Mouse (Mus musculus) midbrain, postnatal 0 days (tissue): ENCODE data around the gene Fam198b. TPM values are rescaled to one million over a fixed set of nuclear protein-coding genes. Genes with fewer than 3 reads are reported as not detected.
A peak's percentile ranks its signal among the peaks of the same experiment; 100 is the strongest.

ENCODE experiments used
- ATAC-seq: fragments of 200-750 bp; cut with Nextera tagmentation; 2 replicates; pipeline ENCODE4 v1.8.0; 2017; ENCODE audit warnings: moderate number of reproducible peaks, mild to moderate bottlenecking, moderate TSS enrichment, moderate library complexity; ENCODE audit not compliant: low FRiP score
- DNase-seq: peaks from one replicate; pipeline ENCODE4 v3.0.0-alpha.2; 2015; ENCODE audit warnings: low spot score
- H3K27ac ChIP-seq: fragments of 300-500 bp; sonication (generic); 2 replicates; pipeline ENCODE4 v1.5.1; 2014; ENCODE audit warnings: low read depth, mild to moderate bottlenecking, low read length, mixed read lengths
- H3K27me3 ChIP-seq: fragments of 300-500 bp; sonication (generic); 2 replicates; pipeline ENCODE4 v1.6.1; 2014; ENCODE audit warnings: low read length, control low read depth, mixed read lengths; ENCODE audit not compliant: insufficient read depth
- H3K36me3 ChIP-seq: fragments of 300-500 bp; sonication (generic); 2 replicates; pipeline ENCODE4 v1.6.1; 2014; ENCODE audit warnings: low read length, control low read depth, mixed read lengths; ENCODE audit not compliant: insufficient read depth
- H3K4me1 ChIP-seq: fragments of 300-500 bp; sonication (generic); 2 replicates; pipeline ENCODE4 v1.6.1; 2014; ENCODE audit warnings: mild to moderate bottlenecking, control low read depth, antibody characterized with exemption, low read length, mixed read lengths; ENCODE audit not compliant: insufficient read depth
- H3K4me2 ChIP-seq: fragments of 300-500 bp; sonication (generic); 2 replicates; pipeline ENCODE4 v1.6.1; 2014; ENCODE audit warnings: low read depth, mild to moderate bottlenecking, low read length, mixed read lengths; ENCODE audit not compliant: poor library complexity, severe bottlenecking
- H3K4me3 ChIP-seq: fragments of 300-500 bp; sonication (generic); 2 replicates; pipeline ENCODE4 v1.5.1; 2014; ENCODE audit warnings: low read depth, mild to moderate bottlenecking, low read length, moderate library complexity
- H3K9ac ChIP-seq: fragments of 300-500 bp; sonication (generic); replicated peaks from 2 replicates; pipeline ENCODE4 v1.6.1; 2014; ENCODE audit warnings: mild to moderate bottlenecking, low read length, moderate library complexity, mixed read lengths; ENCODE audit not compliant: poor library complexity, severe bottlenecking
- H3K9me3 ChIP-seq: fragments of 300-500 bp; sonication (generic); 2 replicates; pipeline ENCODE4 v1.6.1; 2016; ENCODE audit warnings: low read length, control low read depth
- CTCF ChIP-seq: IDR thresholded peaks from 2 replicates; pipeline ENCODE4 v1.5.1; 2016; ENCODE audit warnings: antibody characterized with exemption, mild to moderate bottlenecking
- WGBS: fragments of 180-500 bp; shearing (Covaris S2); extraction: QIAGEN DNeasy Blood & Tissue Kit; methylation state at CpG from one replicate; pipeline ENCODE4 v1.1.7; 2014; 5-methylcytosine and 5-hydroxymethylcytosine counted together
- polyA plus RNA-seq: library from polyadenylated mRNA; unstranded; fragments of >200 nt; fragmentation: Nextera tagmentation; extraction: Ambion mirVana; gene quantifications from 2 replicates; pipeline ENCODE4 v1.2.1, GENCODE M21; 2015
- total RNA-seq: library from RNA; depleted of rRNA; stranded (reverse); fragments of >200 nt; gene quantifications from 2 replicates; pipeline ENCODE4 v1.2.3, GENCODE M21; 2014

The Fam198b gene
- total and polyA plus RNA-seq, 2 experiments from 2014 or later, result 0.65 to 1.3 TPM

DNA sequence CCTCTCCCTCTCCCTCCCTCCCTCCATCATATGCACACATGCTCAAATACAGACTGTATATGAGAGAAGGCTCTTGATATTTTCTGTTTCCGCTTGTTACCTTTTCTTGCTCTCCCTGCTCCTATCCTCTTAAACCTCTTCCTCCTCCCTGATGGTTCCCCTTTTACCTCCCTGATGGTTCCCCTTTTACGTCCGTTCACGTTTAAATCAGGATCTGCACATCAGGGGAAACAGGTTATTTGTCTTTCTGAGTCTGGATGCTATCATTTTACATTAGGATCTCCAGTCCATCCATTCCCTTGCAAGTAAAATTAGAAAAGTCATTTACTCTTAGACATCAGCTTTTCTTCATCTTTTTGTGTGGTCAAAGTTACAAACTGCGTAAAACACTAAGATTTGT, 37.7 kb upstream of the Fam198b start:
- no peaks in the 10 kb centered on the region for H3K36me3 ChIP-seq
- H3K9me3 ChIP-seq, result no peaks in the 10 kb centered on the region
- WGBS, result 86% methylated on average over 5 of the region's 5 CpGs
- no peak overlapping the region for H3K4me3 ChIP-seq
- H3K27ac ChIP-seq, result no peak overlapping the region
- no peak for ATAC-seq
- H3K27me3 ChIP-seq, result no peaks in the 10 kb centered on the region
- peaks cover 2% of the 10 kb centered on the region; the same call in 1 of the 2 replicates for H3K4me1 ChIP-seq
- no peak for TF ChIP-seq CTCF
- DNase-seq, result no peak
- H3K9ac ChIP-seq, result no peak overlapping the region
- H3K4me2 ChIP-seq, result no peak overlapping the region

DNA sequence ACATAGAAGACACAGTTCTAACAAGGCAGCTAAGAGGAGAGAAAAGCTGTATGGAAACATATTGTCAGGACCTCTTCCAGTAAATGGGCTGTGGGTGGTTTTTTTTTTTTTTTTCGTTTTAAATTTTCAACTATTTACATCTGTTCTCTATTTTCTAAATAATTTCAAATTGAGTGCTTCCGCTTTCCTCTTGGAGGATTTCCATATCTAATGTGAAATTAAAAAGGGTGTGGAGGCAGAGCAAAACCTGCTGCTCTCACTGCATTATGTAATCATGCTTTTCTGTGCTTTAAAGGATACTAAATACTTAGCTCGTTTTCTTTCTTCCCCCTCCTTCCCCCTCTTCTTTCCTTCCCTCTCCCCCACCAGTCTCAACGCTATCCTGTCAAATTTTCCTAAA, 35.5 kb upstream of the Fam198b start:
- Histone ChIP-seq H3K36me3 (no peaks in the 10 kb centered on the region), H3K9me3 (no peaks in the 10 kb centered on the region), H3K4me1 (no peaks in the 10 kb centered on the region), H3K4me2 (no peak overlapping the region), H3K4me3 (no peak overlapping the region), H3K9ac (no peak overlapping the region), H3K27me3 (no peaks in the 10 kb centered on the region), H3K27ac (no peak overlapping the region)
- TF ChIP-seq CTCF, result no peak
- no peak for DNase-seq
- 48% methylated on average over 4 of the region's 4 CpGs for WGBS
- ATAC-seq, result no peak

- TF ChIP-seq CTCF, result no peak
- 88% methylated on average over 2 of the region's 2 CpGs for WGBS
- H3K27ac ChIP-seq, result no peak overlapping the region
- no peak overlapping the region for H3K9ac ChIP-seq
- no peaks in the 10 kb centered on the region for H3K9me3 ChIP-seq
- H3K27me3 ChIP-seq, result no peaks in the 10 kb centered on the region
- H3K36me3 ChIP-seq, result no peaks in the 10 kb centered on the region
- no peaks in the 10 kb centered on the region for H3K4me1 ChIP-seq
- DNase-seq (no peak), ATAC-seq (no peak)
- H3K4me2 ChIP-seq, result no peak overlapping the region
- no peak overlapping the region for H3K4me3 ChIP-seq
These were observed 34.7 kb upstream of the Fam198b start for GRCm38 (mm10) chr3:79849621-79850020.

GRCm38 (mm10) chr3:79850656-79851055, 33.7 kb upstream of the Fam198b start:
- no peak overlapping the region for H3K4me2 ChIP-seq
- no peak for TF ChIP-seq CTCF
- H3K4me3 ChIP-seq, result no peak overlapping the region
- no peaks in the 10 kb centered on the region for H3K9me3 ChIP-seq
- H3K27ac ChIP-seq, result no peak overlapping the region
- H3K4me1 ChIP-seq, result no peaks in the 10 kb centered on the region
- WGBS, result 34% methylated on average over 6 of the region's 6 CpGs
- H3K9ac ChIP-seq, result no peak overlapping the region
- ATAC-seq, result no peak
- H3K27me3 ChIP-seq, result no peaks in the 10 kb centered on the region
- H3K36me3 ChIP-seq, result no peaks in the 10 kb centered on the region
- no peak for DNase-seq

- H3K27ac ChIP-seq, result no peak overlapping the region
- H3K4me3 ChIP-seq, result no peak overlapping the region
- no peak overlapping the region for H3K4me2 ChIP-seq
- no peaks in the 10 kb centered on the region for H3K27me3 ChIP-seq
- no peaks in the 10 kb centered on the region for H3K36me3 ChIP-seq
- H3K9me3 ChIP-seq, result no peaks in the 10 kb centered on the region
- 55% methylated on average over 3 of the region's 3 CpGs for WGBS
- no peak for TF ChIP-seq CTCF
- no peak overlapping the region for H3K9ac ChIP-seq
- H3K4me1 ChIP-seq, result no peaks in the 10 kb centered on the region
- DNase-seq (no peak), ATAC-seq (no peak)
These were observed 32.2 kb upstream of the Fam198b start for GRCm38 (mm10) chr3:79852108-79852507.

DNA sequence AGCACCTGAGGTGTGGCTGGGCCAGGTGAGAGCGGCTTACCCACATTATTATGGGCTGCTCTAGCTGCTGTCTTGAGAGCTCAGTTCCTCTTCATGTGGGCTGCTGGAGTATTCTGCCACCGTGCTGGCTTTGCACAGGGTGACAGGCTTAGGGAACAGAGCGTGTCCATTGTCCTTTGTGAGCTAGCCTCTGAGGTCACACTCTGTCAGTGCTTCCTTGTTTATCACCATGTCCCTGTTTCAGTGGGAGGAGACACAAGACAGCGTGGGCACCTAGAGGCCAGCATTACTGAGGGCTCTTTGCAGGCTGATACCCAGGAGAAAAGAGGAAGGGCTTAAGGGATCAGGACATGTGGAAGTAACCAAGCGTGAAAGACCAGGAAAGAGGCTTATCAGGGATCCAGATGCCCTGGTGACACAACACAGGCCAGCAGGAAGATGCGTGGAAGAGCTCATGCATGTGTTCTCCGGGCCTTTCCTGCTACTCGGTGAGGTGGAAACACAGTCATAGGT, 31.6 kb upstream of the Fam198b start, which contains the start of gene Tmem144:
Gene Tmem144, minus strand, starts transcription at position 120 of the 513 bp plus-strand sequence.
- ATAC-seq, result peak; percentile 52
- H3K4me1 ChIP-seq, result no peaks in the 10 kb centered on the region
- H3K4me2 ChIP-seq, result no peak within 1 kb of the TSS
- no peaks in the 10 kb centered on the region for H3K9me3 ChIP-seq
- no peak for DNase-seq
- no peaks in the 10 kb centered on the region for H3K27me3 ChIP-seq
- H3K36me3 ChIP-seq, result no peaks in the 10 kb centered on the region
- H3K27ac ChIP-seq, result no peak within 1 kb of the TSS
- no peak within 1 kb of the TSS for H3K4me3 ChIP-seq
- WGBS, result 29% methylated on average over 8 of the region's 8 CpGs
- H3K9ac ChIP-seq, result no peak within 1 kb of the TSS
- no peak for TF ChIP-seq CTCF
